Mouse (Mus musculus) ovary, postnatal 36 days (tissue): ENCODE data around the gene Il12rb1.

Experiments used
- DNase-seq: peaks from one replicate; pipeline ENCODE4 v3.0.0; 2022; ENCODE audit warnings: low spot score, mixed read lengths

Il12rb1 gene

DNA sequence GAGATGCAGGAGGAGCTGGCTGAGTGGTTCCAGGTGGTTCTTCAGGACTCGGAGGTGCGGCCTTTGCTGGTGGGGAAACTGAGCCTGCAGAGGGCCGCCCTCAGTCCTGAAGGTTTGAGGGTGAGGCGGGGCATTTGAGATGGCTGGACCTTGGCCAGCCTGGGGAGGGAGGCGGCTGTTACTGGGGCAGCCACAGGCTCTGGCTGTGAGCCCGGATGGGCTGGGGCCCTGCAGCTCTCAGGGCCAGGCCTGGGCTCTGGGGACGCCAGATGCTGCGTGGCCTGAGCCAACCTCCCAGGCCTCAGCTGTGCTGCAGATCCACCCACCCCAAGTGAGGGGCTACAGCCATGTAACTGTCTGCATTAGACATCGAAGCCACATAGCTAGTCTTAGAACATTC lies 34.4 kb upstream of the Il12rb1 start:
- peak; percentile 85 for DNase-seq

DNA sequence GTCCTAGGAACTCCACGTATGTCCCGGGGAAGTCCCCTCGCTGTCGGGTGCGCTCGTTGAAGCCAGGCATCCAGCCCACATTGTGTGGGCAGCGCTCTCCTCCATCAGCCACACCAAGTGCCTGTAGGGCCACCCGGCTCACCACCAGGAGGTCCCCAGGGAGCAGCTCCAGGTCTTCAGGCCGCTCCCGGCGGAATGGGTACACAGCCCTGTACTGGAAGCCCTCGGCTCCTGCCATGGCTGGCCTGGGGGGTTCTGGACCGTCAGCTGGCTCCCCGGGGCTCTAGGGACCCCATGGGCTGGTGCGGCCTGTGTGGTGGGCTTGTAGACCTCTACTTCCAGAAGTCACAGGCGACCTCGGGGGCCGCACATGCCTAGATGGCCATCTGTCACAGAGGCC lies 33.5 kb upstream of the Il12rb1 start:
- no peak for DNase-seq

DNA sequence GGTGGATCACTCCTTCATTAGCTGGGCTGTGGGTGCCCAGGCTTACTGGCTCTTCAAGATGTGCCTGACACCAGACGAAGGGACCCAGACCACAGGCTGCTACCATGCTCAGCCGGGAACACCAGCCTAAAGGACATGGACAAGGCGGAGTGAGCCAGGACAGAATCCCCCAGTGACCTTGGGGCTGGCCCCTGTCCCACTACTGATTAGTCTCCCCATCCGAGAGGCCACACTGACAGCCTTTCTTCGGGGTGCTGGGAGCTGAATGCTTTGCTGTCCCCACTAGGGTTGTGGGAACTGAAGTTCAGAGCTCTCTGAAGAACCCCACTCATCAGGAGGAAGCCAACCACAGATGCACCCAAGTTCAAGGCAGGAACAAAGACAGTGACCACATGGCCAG lies 33.0 kb upstream of the Il12rb1 start:
- no peak for DNase-seq

DNA sequence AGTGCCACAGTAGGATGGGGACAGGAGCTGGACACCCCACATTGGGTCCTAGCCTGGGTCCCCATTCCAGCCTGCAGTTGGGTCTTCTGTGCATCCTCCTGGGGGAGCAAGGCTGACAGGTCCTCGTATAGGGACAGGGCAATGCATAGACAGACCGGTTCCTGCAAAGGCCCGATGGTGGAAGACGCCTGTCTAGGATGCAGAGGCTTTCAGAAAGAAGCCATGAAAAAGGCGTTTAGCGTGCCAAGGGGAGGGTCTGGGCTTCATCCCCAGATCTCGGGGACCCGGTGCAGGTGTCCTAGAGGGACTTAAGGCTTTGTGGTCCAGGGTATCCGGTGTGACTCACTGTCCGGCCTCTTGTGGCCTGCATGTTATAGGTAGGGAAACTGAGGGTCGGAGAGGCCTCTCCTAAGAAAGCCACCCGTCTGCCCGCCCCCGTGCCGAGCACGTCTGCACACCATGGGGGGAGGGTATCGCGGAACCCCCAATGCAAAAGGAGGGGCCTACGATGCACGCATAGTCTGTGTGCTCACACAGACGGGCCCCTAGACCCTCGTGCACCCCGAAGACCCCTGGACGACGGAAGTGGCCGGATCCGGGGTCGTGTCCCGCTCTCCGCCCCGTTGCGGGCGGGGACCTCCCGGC lies 32.3 kb upstream of the Il12rb1 start:
- DNase-seq, result no peak

DNA sequence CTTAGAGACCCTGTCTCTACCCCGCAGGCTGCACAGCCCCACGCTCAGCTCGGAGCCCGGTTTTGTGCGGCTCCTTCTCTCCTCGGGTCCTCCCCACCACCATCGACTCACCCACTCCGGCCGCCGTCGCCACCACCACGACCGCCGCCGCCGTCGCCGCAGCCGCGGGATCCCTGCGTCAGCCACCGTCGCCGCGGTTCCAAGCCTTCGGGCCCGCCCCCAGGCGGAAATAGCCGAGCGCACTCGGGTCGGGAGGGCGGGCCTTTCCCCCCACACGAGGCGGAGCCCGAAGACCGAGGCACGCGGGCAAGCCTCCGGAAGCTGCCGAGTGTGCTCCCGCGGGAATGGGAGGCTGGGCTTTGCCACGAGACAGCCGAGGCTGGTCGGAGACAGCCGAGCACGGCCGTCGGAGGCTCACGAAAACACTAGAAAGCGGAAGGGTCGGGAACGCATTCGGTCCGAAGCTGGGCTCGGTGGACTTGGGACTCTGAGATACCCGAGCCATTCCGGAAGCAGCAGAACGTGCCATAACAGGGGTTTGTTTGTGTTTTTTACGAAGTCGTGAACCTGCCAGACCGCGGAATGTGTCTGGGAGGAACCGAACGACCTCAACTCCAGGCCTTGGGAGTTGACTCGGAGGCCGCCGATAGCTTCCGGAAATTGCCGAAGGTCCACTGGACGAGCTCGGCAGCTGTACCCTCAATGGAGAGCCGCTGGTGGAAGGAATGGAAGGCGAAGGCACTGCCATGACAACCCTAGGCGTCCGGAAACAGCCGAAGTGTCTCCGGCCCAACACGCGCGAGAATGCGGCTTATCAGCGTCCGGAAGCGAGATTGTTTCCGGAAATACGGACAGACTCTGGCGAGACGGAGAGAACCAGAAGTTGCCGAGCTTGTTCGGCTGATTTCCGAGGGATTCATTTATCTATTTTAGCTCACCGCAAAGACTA lies 31.5 kb upstream of the Il12rb1 start, which contains the start of gene Pik3r2:
Gene Pik3r2, minus strand, starts transcription at position 218 of the 949 bp plus-strand sequence.
- DNase-seq, result peak; percentile 98

DNA sequence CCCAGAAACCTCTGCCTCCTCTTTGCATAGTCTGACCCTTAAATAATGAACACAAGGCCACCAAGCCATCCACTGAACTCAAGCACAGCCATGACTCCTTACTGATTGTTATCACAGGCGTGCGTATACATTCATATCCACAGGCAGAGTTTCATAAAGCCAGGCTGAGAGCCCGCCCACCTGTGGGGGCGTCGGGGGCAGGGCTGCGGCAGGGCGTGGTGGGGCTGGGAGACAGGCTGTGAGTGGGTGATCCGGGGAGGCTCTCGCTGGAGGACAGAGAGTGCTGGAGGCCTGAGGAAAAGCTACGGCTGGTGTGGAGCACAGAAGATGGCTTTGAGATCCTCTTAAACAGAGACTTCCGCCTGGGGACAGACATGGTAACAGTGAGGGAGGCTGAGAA lies 28.2 kb upstream of the Il12rb1 start:
- DNase-seq, result no peak

DNA sequence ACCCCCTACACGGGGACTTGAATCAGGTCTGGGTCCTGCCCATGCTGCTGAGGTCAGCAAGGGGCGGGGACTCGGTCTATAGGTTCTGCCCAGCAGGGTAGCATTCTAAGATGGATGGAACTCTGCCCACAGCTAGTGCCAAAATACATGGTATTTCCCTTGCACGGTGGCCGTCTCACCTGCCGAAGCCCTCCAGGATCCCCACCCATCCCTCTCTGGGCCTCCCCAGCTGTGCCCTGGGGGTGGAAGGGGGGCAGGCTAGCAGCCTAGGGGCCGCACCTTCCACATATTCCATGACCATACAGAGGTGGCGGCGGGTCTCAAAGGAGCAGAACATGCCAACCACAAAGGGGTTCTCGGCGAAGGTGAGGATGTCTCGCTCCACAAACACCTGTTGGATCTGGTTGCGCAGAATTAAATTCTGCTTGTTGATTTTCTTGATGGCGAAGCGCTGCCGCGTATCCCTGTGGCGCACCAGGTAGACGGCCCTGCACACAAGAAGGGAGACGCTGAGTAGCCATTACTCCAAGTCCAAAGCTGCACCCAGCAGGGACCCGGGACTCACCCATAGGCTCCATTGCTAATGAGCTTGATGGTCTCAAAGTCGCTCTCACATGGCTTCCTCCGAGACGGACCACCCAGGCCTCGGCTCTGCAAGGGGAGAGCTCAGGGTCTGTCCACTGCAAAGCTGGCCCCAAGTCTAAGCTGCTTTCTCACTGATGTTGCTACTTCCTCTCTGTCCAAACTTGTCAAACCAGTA lies 21.8 kb upstream of the Il12rb1 start:
- DNase-seq, result no peak

DNA sequence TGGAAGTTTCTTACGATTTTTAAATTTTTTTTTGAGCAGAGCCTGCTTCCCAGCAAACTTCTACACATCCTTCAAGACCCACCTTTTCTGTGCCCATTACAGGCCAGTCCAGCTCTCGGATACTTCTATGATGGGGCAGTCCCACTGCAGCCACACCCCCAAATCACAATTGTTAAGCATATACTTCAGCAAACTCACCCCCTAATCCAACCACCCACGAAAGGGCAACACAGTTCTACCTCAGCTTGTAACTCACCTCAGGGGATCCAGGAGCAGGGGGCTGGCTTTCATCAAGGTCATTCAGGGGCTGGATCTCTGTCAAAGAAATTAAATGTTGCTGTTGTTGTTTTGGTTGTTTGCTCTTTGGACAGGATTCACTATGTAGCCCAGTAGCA lies 21.2 kb upstream of the Il12rb1 start:
- no peak for DNase-seq

DNA sequence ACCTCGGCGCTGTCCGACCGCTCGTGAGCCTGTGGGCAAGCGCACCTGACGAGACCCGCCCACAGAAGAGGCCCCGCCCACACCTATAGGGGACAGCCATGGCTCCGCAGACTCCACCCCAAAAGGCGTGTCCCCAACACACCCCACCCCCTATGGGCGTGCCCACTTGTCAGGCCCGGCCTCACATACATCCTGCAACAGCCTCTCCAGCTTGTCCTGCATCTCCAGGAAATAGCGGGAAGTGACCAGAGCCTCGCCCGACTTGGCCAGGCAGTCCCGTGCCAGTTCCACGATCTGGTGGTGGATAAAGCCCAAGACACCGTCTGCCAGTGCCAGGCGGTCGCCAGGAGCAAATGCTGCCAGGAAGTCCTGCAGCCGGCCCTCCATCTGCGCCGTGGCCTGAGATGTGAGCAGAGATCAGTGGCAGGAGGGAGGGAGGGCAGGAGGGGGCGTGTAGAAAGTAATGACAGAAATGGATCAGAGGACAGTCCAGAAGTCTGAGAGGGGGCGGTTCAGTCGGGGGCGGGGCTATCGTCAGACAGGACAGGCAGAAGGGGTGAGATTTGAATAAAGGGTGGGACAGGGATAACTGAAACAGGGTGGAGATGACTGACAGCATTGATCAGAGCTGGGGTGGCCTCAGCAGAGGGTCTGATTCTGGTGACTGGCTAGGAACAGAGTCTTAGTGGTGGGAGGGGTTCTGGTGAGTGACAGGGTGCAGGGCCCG lies 20.1 kb upstream of the Il12rb1 start:
- no peak for DNase-seq

DNA sequence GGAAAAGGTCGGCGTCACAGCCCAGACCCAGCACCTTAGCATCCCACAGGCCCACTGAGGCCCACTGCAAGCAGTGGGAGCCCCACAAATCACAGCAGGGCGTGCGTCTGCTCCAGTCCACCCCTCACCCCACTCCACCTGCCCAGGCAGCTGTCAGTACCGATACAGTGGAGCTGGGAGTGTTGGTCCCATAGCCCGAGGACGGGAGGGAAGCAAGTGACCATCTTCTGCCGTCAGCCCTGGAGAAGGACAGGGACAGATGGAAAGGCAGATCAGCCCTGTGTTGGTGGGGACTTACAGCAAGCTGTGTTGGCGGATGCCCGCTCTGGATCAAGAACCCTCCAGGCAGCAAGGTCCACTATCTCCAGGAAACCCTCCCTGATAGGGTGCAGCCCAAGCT lies 19.2 kb upstream of the Il12rb1 start:
- DNase-seq, result no peak

DNA sequence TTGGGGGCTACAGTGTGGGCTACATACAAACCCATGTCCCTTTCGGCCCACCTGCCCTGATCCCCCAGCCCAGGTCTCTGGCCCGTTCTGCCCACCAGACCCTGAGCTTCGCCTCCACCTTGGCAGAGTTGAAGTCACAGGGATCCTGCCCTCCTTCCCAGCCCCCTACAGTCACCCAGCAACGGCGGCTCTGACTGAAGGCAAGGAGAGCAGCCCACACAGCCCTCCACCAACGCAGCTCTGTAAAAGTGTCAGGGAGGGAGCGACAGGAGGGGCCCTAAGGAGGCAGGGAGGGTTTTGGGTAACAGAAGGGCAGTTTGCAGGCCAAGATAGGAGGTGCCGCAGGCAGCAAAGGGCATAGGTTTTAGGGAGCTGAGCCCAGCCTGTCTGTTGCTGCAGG lies 17.4 kb upstream of the Il12rb1 start:
- DNase-seq, result no peak

DNA sequence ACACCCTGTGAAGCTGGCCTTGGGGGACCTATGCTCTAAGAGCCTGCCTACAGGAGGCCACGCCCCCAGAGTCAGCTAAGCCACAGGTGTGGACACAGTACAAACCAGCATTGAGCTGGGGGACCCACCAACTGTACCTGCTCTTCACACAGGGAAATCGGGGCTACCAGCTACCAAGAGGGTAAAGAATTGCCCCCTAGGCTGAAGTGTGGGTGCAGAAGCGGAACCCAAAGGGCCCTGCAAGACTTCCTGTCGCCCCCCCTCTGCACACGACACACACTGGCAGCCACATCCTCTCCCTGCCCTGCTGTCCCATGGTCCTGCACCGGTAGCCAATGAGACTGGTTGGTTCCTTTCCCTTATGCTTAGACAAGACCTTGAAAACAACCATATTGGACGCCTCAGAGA lies 17.0 kb upstream of the Il12rb1 start:
- DNase-seq, result no peak

DNA sequence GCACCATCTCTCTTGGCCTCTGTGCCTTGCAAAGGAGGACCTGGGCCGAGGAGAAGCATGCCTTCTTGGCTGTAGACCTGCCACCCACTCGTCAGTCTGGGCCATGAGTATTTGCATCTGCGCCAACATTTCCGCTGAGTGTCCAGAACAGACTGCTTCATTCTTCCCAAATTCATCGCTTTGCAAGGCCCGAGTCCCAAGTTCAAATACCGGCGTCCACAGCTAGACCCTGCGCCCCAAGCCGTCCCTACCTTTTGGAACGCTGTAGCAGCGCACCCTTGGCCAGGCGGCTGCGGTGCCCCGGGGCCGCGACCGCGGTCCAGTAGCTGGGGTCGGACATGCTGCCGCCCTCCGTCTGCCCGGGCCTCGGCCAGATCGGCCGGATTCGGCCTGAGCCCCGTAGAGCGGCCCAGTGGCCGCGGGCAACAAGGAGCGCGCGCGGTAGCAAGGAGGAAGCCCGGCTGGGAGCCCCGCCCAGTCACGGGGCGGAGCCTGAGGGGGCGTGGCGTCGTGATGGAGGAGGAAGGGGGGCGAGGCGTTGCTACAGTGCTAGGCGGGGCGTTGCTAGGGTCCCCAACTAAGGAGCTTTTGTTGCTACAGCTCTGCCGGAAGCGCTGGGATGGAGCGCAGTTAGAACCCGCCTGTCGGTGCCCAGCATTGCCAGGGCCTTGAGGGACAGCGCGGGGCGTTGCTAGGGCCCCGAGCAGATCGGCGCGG lies 16.1 kb upstream of the Il12rb1 start:
- peak; percentile 99 for DNase-seq

DNA sequence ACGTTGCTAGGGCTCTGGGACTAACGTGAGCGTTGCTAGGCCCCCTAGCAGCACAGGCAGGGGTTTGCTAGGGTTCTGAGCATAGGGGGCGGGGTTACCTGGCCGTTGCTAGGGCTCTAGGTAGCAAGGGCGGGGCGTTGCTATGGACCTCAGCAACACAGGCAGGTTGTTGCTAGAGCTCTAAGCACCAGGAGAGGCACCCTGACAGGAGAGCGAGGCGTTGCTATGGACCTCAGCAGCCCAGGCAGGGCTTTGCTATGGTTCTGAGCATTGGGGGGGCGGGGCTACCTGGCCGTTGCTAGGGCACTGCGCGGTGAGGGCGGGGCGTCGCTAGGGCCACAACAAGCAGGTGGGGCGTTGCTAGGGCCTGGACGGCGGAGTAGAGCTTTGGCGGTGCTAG lies 15.5 kb upstream of the Il12rb1 start:
- no peak for DNase-seq

DNA sequence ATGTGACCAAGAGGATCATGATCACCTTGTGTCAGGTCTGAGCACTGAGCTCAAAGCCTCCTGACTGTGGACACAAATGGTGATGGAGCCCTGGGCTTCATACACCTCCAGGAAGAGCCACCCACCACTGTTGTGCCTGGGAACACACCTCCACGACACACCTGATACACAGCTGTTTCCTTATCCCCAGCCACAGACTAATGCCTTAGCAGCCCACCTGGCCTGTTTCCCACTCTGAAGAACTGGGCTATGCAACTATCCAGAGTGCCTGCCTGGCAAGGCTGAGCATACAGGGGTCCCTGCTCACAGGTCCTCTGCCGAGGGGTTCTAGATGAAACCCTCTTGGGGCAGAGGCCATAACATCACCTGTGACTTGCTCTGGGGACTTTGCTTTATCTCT lies 14.0 kb upstream of the Il12rb1 start:
- DNase-seq, result no peak

DNA sequence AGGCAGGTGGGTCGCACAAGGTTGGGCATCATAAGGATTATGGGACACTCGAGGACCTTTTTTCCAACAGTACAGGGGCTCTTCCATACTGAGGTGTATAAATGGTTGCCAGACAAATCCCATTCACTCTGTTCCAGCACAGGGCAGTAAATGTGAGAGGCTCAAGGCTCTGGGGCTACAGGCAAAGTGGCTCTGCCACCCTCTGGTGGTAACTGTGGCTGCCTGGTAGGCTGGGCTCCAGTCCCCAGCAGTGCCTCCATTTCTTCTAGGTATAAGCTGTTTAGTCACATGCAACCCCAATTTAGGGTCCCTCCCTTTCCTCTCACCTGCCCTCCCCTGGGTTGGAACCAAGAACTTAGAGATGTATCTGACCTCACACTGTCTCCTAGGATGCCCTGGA lies 12.9 kb upstream of the Il12rb1 start:
- DNase-seq, result no peak

DNA sequence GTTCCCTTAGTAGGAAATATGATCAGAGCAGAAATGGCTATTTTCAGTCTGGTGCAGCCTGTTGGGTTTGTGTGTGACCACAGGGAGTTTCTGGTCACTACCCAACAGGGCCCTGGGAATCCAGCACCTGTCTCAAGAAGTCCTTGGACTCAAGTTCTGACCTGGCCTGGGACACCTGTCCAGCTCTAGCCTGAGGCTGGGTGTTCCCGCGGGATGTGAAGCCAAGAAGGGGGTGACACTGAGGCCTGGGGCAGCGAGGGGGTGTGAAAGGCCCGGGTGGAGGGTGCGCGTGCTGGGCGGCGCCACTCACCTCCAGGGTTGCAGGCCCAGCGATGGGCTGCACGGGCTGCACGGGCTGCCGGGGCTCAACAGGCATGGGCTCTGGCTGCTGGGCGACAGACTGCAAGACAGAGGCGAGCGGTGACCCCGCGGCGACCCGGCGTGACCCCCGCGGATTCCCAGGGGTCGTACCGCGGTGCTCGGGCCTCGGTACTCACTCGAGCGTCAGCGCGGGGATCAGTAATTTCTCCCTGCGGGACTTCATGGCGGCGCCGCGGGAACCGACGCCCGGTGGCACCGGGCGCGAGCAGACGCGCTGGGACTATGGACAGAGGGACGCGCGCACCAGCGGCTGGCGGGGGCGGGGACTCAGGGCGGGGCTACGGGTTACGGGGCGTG lies 11.7 kb upstream of the Il12rb1 start:
- peak; percentile 87 for DNase-seq

DNA sequence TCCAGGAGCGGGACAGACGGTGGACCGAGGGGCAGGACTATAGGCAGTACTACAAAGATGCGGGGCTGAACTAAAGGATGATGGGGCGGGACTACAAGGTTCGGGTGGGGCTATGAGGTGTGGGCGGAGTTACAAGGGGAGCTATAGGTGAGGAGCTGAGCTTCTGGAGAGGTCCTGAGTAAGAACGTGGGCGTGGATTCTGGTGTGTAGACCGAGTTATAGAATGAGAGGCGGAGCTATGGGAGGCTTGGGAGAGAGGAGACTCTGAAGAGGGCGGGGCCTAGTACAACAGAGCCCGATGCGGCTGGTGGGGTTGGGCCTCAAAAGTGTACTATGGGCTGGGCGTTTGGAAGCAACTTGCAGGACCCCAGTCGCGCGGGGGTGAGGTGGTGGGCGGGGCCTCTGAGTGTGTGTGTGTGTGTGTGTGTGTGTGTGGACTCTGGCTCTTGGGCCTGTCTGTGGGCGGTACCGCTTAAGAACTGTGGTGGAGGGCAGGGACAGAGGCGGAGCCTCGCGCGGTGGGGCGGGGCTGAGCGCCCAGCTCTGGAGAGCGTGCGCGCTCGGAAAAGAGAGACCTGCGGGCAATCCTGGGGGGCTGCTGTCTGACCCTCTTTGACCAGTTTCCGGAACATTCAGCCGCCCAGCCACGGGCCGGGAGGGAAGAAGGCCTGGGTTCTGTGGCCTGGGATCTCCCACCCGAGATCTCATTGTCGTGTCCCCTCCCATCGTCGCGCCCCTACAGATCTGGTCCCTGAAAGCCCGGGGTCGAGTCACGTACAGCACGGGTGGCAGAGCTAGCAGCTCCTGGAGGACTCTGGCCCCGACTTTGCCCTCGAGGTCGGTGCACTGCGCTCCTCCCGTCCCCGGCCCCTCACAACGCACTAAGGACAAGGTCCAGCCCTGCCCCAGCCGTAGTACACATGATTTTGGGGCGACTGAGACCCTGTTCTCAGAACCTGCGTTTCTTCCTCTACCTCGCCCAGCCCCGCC lies 10.9 kb upstream of the Il12rb1 start:
- peak; percentile 86 for DNase-seq

DNA sequence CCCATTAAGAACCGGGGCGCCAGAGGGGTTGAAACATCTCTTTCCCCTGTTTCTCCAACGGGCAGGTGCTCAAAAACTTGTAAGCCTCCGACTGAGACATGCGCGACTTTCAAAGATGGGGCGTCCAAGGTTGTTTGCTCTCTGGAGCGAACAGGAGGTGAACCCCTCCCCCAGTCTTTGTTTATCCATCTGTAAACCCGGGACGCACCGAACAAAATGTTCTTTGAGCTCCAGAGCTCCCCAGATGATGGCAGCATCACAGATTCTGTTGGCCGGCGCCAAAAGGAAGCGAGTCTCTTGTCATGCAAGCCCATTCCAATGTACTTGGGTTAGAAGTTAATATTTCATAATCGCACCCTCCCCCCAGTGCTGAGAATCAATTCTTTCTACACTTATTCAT lies 10.0 kb upstream of the Il12rb1 start:
- DNase-seq, result no peak

DNA sequence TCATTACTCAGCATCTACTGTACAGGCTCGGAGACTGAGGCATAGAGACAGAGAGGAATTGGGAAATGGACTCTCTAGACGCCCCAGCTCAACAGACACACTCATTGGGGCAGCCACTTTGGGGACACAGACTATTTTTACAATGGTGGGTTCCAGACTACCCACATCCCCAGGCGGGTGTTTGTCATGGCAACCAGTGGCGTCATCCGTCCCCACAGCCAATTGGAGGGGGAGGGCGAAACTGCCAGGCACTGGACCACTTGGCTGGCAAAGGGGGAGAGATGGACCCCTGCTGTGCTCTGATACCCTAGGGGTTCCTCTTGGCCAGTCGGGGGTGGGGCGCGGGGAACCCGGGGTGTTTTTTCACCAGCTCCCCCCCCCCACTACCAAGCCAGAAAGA lies 7.6 kb upstream of the Il12rb1 start:
- DNase-seq, result no peak
